Mouse (Mus musculus) cortical plate, adult 2 months (tissue): ENCODE measurements at regions not wholly inside any gene's neighbourhood (a gene's known extent, or its start where the extent isn't known, plus 50 kb on each side); places are given as distances from the start of the nearest gene placed in this dataset.

ENCODE experiments used
- CTCF ChIP-seq: fragments of 200-500 bp; IDR thresholded peaks from 2 replicates; pipeline ENCODE4 v1.5.1; 2011; ENCODE audit warnings: mild to moderate bottlenecking, control low read depth, low read length; ENCODE audit not compliant: insufficient read depth; ENCODE audit errors: extremely low read depth
- POLR2A ChIP-seq: fragments of 200-500 bp; IDR thresholded peaks from 2 replicates; pipeline ENCODE4 v1.6.1; 2011; ENCODE audit warnings: mild to moderate bottlenecking, low read length, control low read depth; ENCODE audit not compliant: insufficient read depth; ENCODE audit errors: extremely low read depth

DNA sequence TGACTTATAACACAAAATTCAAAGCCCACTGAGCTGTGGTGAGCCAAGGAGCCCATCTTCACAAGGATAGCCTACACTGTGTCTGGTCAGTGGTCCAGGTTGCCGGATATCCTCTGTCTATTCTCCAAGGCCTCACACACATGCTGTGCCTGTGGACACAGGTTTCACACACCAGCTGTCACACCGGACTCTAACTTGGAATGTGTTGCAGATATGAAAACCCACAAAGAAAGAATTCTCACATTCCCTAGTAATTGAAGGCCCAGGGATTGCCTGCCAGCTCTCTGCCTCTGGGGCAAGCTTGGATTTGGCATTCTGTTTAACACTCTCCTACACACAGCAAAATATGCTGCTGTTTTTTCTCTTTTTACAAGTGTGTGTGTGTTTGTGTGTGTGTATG lies 595.4 kb upstream of the Arpp21 start:
- TF ChIP-seq POLR2A: no peak
- no peak for TF ChIP-seq CTCF
